Mouse (Mus musculus): ENCODE results near the gene Pde2a. TPM values are rescaled to one million over a fixed set of nuclear protein-coding genes. Genes with fewer than 3 reads are reported as not detected.
A peak's percentile ranks its signal among the peaks of the same experiment; 100 is the strongest.

Pde2a gene
- total and polyA plus RNA-seq, 3 experiments, result 41.6 to 57.1 (median 56.0) TPM

- intact Hi-C loops (cut with DNase I), result no loop called here
- Histone ChIP-seq H3K27me3 (ENCODE audit: control insufficient read depth, insufficient read depth, low read length) (no peaks in the 10 kb centered on the region), H3K9ac (ENCODE audit: low read depth, low read length) (no peak overlapping the region), H3K36me3 (ENCODE audit: control insufficient read depth, insufficient read depth, low read length) (peaks cover 3% of the 10 kb centered on the region), H3K79me2 (replicated peaks; ENCODE audit: control insufficient read depth, insufficient read depth, low read length) (0 out of 2 replicates have a peak, but pooled peaks cover 3% of the 10 kb centered on the region), H3K4me3 (peak overlapping the region; percentile 1; the same call in 1 of the 2 replicates), H3K27ac (peak overlapping the region; percentile 77), H3K4me1 (ENCODE audit: control insufficient read depth, insufficient read depth, low read length) (peaks cover 35% of the 10 kb centered on the region)
- TF ChIP-seq EP300 (IDR thresholded peaks at IDR 0.05; ENCODE audit: insufficient read depth, low read depth, low read length) (no peak), CTCF (IDR thresholded peaks at IDR 0.05) (no peak), POLR2A (IDR thresholded peaks at IDR 0.05; ENCODE audit: insufficient read depth, low read depth, low read length) (no peak)
- WGBS, result 57% methylated on average over 6 of the region's 6 CpGs
- DNase-seq, result peak in 1 of 2 experiments; percentile 35
Observed at GRCm38 (mm10) chr7:101455141-101455540, 33.6 kb downstream of the Pde2a start.

DNA sequence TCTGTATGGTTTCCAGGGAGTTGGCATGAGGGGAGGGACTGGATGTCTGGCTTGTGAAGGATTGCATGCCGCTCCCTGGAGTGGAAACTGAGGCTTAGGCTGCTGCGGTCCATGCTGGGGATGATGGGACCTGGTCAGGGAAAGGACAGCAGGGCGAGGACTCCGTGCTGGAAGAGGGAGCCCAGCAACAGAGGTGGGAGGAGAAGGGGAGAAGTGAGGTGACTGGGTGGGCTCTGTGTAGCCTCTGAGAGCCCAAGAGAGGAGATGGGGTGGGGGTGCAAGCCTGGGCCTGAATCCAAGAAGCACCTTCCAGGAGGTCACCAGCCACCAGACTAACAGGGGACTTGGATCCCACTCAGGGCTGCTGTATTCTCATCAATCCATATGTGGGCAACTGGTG lies 34.8 kb downstream of the Pde2a start:
- H3K9ac ChIP-seq (ENCODE audit: low read depth, low read length), result peak overlapping the region; percentile 19

DNA sequence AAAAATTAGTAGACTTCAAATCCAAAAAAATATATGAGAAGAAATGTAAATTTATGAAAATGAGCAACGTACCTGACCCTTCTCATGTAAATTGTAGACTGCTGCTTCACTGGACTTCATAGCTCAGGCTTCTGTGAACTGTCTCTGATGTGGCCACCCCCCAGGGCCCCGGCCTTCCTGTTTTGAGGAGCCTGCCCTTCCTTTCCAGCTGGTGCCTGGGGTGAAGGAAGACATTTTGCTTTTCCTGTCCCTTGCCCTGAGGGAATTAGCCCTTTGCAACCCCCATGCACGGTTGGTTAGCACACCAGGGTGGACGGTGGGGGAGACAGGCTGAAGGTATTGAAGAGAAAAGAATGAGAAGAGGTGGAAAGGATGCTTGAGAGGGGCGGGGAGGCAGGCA lies 35.3 kb downstream of the Pde2a start:
- peak; percentile 55 to 64 for DNase-seq
- TF ChIP-seq CTCF (IDR thresholded peaks at IDR 0.05) (no peak), POLR2A (IDR thresholded peaks at IDR 0.05; ENCODE audit: insufficient read depth, low read depth, low read length) (peak; percentile 16; the same call in 1 of the 2 replicates), EP300 (IDR thresholded peaks at IDR 0.05; ENCODE audit: insufficient read depth, low read depth, low read length) (peak; percentile 57; the same call in 1 of the 2 replicates)
- H3K79me2 ChIP-seq (replicated peaks; ENCODE audit: control insufficient read depth, insufficient read depth, low read length), result 0 out of 2 replicates have a peak, but pooled peaks cover 3% of the 10 kb centered on the region

More for the DNA sequence above, 34.8 kb downstream of the Pde2a start:
- DNase-seq, result peak in 1 of 2 experiments; percentile 24
- Histone ChIP-seq H3K4me1 (ENCODE audit: control insufficient read depth, insufficient read depth, low read length) (peaks cover 39% of the 10 kb centered on the region), H3K79me2 (replicated peaks; ENCODE audit: control insufficient read depth, insufficient read depth, low read length) (0 out of 2 replicates have a peak, but pooled peaks cover 3% of the 10 kb centered on the region), H3K36me3 (ENCODE audit: control insufficient read depth, insufficient read depth, low read length) (peaks cover 3% of the 10 kb centered on the region), H3K27me3 (ENCODE audit: control insufficient read depth, insufficient read depth, low read length) (no peaks in the 10 kb centered on the region), H3K4me3 (peak overlapping the region; percentile 30; the same call in 1 of the 2 replicates), H3K27ac (peak overlapping the region; percentile 77)
- intact Hi-C loops (cut with DNase I), result no loop called here
- TF ChIP-seq EP300 (IDR thresholded peaks at IDR 0.05; ENCODE audit: insufficient read depth, low read depth, low read length) (no peak), CTCF (IDR thresholded peaks at IDR 0.05) (no peak), POLR2A (IDR thresholded peaks at IDR 0.05; ENCODE audit: insufficient read depth, low read depth, low read length) (no peak)
- 69% methylated on average over 4 of the region's 4 CpGs for WGBS

GRCm38 (mm10) chr7:101457283-101457682 lies 35.8 kb downstream of the Pde2a start:
- intact Hi-C loops (cut with DNase I), result no loop called here
- peak in 1 of 2 experiments; percentile 30 for DNase-seq
- Histone ChIP-seq H3K27me3 (ENCODE audit: control insufficient read depth, insufficient read depth, low read length) (no peaks in the 10 kb centered on the region), H3K36me3 (ENCODE audit: control insufficient read depth, insufficient read depth, low read length) (peaks cover 3% of the 10 kb centered on the region), H3K4me3 (peak overlapping the region; percentile 30), H3K27ac (peak overlapping the region; percentile 77), H3K9ac (ENCODE audit: low read depth, low read length) (no peak overlapping the region; the same call in 1 of the 2 replicates), H3K79me2 (replicated peaks; ENCODE audit: control insufficient read depth, insufficient read depth, low read length) (0 out of 2 replicates have a peak, but pooled peaks cover 1% of the 10 kb centered on the region), H3K4me1 (ENCODE audit: control insufficient read depth, insufficient read depth, low read length) (peaks cover 43% of the 10 kb centered on the region)
- TF ChIP-seq POLR2A (IDR thresholded peaks at IDR 0.05; ENCODE audit: insufficient read depth, low read depth, low read length) (no peak), CTCF (IDR thresholded peaks at IDR 0.05) (no peak), EP300 (IDR thresholded peaks at IDR 0.05; ENCODE audit: insufficient read depth, low read depth, low read length) (no peak)
- WGBS, result 60% methylated on average over 5 of the region's 5 CpGs

More for the DNA sequence above, 35.3 kb downstream of the Pde2a start:
- H3K9ac ChIP-seq (ENCODE audit: low read depth, low read length), result no peak overlapping the region; the same call in 1 of the 2 replicates
- H3K27ac ChIP-seq, result peak overlapping the region; percentile 77
- 44% methylated on average over 5 of the region's 5 CpGs for WGBS
- peaks cover 39% of the 10 kb centered on the region for H3K4me1 ChIP-seq (ENCODE audit: control insufficient read depth, insufficient read depth, low read length)
- H3K4me3 ChIP-seq, result peak overlapping the region; percentile 30
- intact Hi-C loops (cut with DNase I), result no loop called here
- peaks cover 3% of the 10 kb centered on the region for H3K36me3 ChIP-seq (ENCODE audit: control insufficient read depth, insufficient read depth, low read length)
- H3K27me3 ChIP-seq (ENCODE audit: control insufficient read depth, insufficient read depth, low read length), result no peaks in the 10 kb centered on the region

DNA sequence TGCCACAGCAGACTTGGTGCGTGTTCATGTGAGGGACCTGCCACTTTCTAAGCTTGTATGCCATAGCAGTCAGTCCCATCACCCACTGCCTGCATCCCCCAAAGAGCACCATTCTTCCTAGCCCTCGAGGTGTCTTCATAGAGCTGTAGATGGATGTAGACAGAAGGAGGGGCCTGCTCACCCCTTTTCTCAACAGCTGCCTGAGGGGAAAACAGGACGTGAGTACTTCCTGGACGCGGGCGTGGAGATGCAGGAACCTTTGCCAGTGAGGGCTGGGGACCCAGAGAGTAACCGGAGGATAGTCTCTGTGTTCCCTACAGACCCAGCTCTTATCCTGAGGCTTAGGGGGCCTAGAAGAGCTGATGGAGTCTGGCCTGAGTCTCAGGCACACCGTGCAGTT lies 36.3 kb downstream of the Pde2a start:
- WGBS, result 48% methylated on average over 8 of the region's 8 CpGs
- peak; percentile 64 to 69 for DNase-seq
- no peaks in the 10 kb centered on the region for H3K27me3 ChIP-seq (ENCODE audit: control insufficient read depth, insufficient read depth, low read length)
- H3K36me3 ChIP-seq (ENCODE audit: control insufficient read depth, insufficient read depth, low read length), result peaks cover 3% of the 10 kb centered on the region
- peak; percentile 50 for TF ChIP-seq POLR2A (IDR thresholded peaks at IDR 0.05; ENCODE audit: insufficient read depth, low read depth, low read length)
- no peak for TF ChIP-seq EP300 (IDR thresholded peaks at IDR 0.05; ENCODE audit: insufficient read depth, low read depth, low read length)
- H3K9ac ChIP-seq (ENCODE audit: low read depth, low read length), result peak overlapping the region; percentile 32
- intact Hi-C loops (cut with DNase I), result no loop called here
- H3K4me1 ChIP-seq (ENCODE audit: control insufficient read depth, insufficient read depth, low read length), result peaks cover 45% of the 10 kb centered on the region
- H3K4me3 ChIP-seq, result peak overlapping the region; percentile 30
- H3K79me2 ChIP-seq (replicated peaks; ENCODE audit: control insufficient read depth, insufficient read depth, low read length), result 0 out of 2 replicates have a peak, but pooled peaks cover 1% of the 10 kb centered on the region
- H3K27ac ChIP-seq, result peak overlapping the region; percentile 77

- no peak for TF ChIP-seq POLR2A (IDR thresholded peaks at IDR 0.05; ENCODE audit: insufficient read depth, low read depth, low read length)
- TF ChIP-seq CTCF (IDR thresholded peaks at IDR 0.05), result no peak
- no peak for TF ChIP-seq EP300 (IDR thresholded peaks at IDR 0.05; ENCODE audit: insufficient read depth, low read depth, low read length)
- peaks cover 48% of the 10 kb centered on the region for H3K4me1 ChIP-seq (ENCODE audit: control insufficient read depth, insufficient read depth, low read length)
- H3K27me3 ChIP-seq (ENCODE audit: control insufficient read depth, insufficient read depth, low read length), result no peaks in the 10 kb centered on the region
- peaks cover 7% of the 10 kb centered on the region for H3K36me3 ChIP-seq (ENCODE audit: control insufficient read depth, insufficient read depth, low read length)
- 42% methylated on average over 4 of the region's 4 CpGs for WGBS
- peak in 1 of 2 experiments; percentile 35 for DNase-seq
- peak overlapping the region; percentile 23; the same call in 1 of the 2 replicates for H3K4me3 ChIP-seq
- H3K9ac ChIP-seq (ENCODE audit: low read depth, low read length), result peak overlapping the region; percentile 32
- H3K79me2 ChIP-seq (replicated peaks; ENCODE audit: control insufficient read depth, insufficient read depth, low read length), result 0 out of 2 replicates have a peak, but pooled peaks cover 1% of the 10 kb centered on the region
- peak overlapping the region; percentile 77 for H3K27ac ChIP-seq
- intact Hi-C loops (cut with DNase I), result no loop called here
Observed at GRCm38 (mm10) chr7:101458278-101458781, 36.8 kb downstream of the Pde2a start.
